Mouse (Mus musculus) v-Abl transformed pro-B cells (cell line): ENCODE results near the gene Taf11.

Source experiments
- in situ Hi-C, 2 experiments: fragments of 400-800 bp; cut with MboI; formaldehyde crosslinking; loops; one replicate each; pipeline ENCODE4 v1.15.1; 2025; ENCODE audit not compliant: unreplicated experiment in 2 of 2

Gene Taf11

DNA sequence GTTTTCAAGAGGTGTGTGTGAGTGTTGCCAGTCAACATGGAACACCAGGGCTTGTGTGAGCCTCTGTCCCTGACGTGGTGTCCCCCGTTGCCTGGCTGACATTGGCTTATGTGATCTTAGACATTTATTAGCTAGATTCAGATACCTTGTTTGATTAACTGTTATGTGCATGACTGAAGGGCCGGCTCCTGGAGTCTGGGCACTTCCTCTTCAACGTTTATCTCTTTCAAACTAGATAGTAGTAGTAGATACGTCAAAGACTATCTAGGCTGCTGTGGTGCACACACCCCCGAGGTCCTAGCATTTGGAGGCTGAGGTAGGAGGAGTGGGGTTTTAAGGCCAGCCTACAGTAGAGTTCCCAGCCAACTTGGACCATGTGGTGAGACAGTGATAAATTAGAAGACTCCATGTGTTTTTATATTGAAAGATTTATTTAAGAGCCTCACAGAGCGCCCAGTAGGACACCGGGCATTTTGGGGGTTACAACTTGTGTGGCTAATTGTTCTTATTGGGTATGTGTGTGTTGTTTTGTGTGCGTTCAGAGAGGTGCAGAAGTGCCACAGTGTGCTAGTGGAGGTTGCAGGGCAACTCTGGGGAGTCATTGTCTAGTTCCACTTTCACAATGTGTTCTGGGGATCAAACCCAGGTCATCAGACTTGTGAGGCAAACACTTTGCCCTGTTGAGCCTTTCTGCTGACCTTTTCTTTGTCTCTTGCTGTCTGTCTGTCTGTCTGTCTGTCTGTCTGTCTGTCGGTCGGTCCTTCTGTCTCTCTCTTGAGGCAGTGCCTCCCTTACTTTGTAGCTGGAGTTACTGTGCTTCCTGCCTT lies 51.8 kb downstream of the Taf11 start:
- in situ Hi-C loops: no loop called here

DNA sequence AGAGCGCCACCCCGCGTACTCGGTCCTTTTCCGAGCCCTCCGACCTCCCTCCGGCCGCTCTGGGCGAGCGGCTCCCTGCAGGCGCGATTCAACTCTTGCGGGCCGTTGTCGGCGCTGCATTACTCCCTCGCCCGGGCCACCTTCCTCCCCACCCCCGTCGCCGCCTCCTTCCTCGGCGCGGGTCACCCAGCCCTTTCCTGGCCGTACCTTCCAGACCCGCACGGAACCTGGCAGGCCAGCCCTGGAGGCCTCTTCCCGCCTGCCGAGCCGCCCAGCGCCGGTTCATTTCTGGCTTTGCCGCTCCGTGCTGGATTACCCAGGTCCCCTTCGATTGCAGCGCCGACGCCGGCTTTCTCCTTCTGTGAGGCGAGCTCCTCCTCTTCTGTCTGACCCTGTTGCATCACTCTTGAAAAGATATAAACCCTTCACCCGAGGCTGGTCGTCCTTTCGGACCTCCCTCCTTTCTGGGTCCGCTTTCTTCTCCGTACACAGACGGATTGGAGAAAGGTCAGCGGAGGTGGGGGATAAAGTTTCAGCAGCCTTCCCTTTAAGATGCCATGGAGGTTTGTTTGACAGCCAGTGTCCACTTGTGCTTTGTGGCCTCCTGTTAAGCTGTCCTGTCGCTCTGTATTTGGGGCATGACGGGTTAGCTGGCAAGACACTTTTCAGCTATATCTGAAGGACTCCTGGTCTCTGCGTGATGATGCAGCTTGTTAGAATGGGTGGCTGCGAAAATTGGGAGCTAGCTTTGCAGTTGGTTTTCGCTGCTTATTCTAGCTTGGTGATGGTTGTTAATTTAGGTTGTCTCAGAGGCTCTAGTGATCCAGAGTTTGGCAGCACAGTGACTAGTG lies 52.6 kb downstream of the Taf11 start:
- in situ Hi-C loops: no loop called here

DNA sequence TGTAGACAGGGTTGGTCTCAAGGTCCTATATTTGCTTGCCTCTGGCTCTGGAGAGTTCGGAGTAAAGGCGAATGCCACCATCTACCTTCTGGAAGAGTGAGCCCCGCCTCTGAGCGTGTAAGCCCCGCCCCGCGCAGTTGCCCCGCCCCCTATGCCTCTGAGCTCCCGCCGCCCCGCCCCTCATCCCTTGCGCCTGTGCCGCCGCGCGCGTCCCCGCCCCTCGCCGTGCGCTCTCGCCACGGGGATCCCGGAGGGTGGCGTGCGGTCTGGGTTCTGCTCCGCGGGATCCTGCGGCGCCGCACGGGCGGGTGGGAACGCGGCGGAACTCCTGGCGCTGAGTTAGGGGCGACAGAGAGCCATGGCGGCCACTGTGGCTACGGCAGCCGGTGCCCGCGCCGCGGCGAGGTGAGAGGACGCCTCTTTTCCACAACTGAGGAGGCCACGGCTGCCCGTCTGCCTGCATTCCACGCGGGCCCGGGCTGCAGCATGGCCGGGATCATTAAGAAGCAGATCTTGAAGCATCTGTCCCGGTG lies 53.3 kb downstream of the Taf11 start, which contains the start of gene Uhrf1bp1:
Gene Uhrf1bp1 (plus strand): TSS at position 177 of the 533 bp plus-strand sequence.
- in situ Hi-C loops: no loop called here
